Mouse (Mus musculus): ENCODE results near the gene Ccser1. TPM values are rescaled to one million over a fixed set of nuclear protein-coding genes. Genes with fewer than 3 reads are reported as not detected.

Ccser1 gene
- polyA plus RNA-seq, 1 experiment from 2014 or later: 14.3 TPM

DNA sequence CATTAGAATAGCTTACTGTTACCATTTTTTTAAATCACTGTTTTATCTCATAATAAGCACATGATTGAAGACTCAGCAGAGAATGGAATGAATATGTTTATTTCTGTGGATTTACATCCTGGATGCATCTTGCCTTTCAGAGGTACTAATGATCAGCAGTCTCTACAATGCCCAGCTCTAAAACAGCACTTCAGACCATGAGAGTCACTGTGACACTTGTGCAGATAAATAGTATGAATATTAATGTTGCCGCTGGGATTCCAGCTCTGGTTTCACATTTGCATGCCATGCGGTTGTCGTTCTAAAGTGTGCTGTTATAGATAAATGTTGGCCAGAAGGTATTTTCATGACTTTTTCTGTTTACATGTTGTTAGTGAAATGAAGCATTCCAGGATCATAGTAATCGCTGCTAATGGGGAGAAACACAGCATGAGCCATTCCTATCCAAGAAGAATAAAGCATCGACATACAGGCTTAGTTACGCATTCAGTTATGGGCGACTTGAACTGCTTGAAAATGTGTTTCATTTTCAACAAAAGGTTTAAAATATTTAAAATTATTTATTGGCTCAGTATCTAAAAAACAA is 363.4 kb downstream of the Ccser1 start:
- Histone ChIP-seq H3K4me1 (replicated peaks) (no peaks in the 10 kb centered on the region), H3K9ac (replicated peaks) (no peak overlapping the region), H3K27me3 (no peaks in the 10 kb centered on the region), H3K27ac (no peak overlapping the region), H3K4me3 (replicated peaks) (no peak overlapping the region), H3K9me3 (no peaks in the 10 kb centered on the region), H3K4me2 (no peak overlapping the region), H3K36me3 (no peaks in the 10 kb centered on the region)
- no peak for ATAC-seq (ENCODE audit: insufficient number of reproducible peaks, insufficient read depth, low FRiP score, low TSS enrichment, low read depth)
- 82% methylated on average over 7 of the region's 7 CpGs for WGBS

DNA sequence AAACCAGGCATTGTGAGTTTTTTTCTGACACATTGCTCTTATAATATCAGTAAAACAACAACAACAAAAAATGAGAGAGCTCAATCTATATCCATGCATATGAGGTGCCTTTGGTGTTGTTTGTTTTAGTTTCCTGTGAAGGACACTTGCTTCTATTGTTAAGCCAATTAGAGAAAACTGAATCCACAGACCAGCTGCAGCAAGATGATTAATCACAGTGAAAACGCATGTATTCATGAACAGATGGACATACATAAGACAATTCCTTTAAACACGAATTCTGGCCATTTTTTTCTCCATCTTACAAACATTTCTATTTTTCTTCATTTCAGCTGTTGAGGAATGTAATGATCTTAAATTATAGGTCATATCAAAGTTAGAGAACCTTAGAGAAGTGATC is 387.4 kb downstream of the Ccser1 start:
- Histone ChIP-seq H3K27me3 (no peaks in the 10 kb centered on the region), H3K4me1 (replicated peaks) (no peaks in the 10 kb centered on the region), H3K9me3 (no peaks in the 10 kb centered on the region), H3K27ac (no peak overlapping the region), H3K4me2 (no peak overlapping the region), H3K4me3 (replicated peaks) (no peak overlapping the region), H3K36me3 (no peaks in the 10 kb centered on the region), H3K9ac (replicated peaks) (no peak overlapping the region)
- no peak for ATAC-seq (ENCODE audit: insufficient number of reproducible peaks, insufficient read depth, low FRiP score, low TSS enrichment, low read depth)
- WGBS: 68% methylated on average over 2 of the region's 2 CpGs

DNA sequence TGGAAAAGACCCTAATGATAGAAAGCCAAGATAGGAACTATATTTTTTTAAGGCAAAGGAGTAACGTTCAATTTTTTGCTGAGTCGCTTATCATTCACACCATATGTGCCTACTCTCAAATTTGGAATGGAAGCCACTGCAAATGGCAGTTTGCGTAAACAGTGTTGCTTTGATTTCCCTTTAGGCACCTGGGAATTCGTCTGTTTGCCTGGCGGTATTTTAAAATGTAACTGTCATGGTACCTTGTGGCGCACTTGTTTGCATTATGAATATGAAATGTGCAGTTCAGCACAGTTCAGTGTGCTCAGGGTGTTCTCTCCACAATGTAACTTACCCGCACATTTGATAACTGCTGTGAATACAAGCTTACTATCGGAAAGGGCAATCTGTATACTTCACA is 387.8 kb downstream of the Ccser1 start:
- no peak overlapping the region for H3K27ac ChIP-seq
- no peaks in the 10 kb centered on the region for H3K27me3 ChIP-seq
- H3K4me3 ChIP-seq (replicated peaks): no peak overlapping the region
- no peak overlapping the region for H3K4me2 ChIP-seq
- ATAC-seq (ENCODE audit: insufficient number of reproducible peaks, insufficient read depth, low FRiP score, low TSS enrichment, low read depth): no peak
- no peaks in the 10 kb centered on the region for H3K9me3 ChIP-seq
- 93% methylated on average over 8 of the region's 8 CpGs for WGBS
- no peaks in the 10 kb centered on the region for H3K36me3 ChIP-seq
- H3K4me1 ChIP-seq (replicated peaks): no peaks in the 10 kb centered on the region
- no peak overlapping the region for H3K9ac ChIP-seq (replicated peaks)

DNA sequence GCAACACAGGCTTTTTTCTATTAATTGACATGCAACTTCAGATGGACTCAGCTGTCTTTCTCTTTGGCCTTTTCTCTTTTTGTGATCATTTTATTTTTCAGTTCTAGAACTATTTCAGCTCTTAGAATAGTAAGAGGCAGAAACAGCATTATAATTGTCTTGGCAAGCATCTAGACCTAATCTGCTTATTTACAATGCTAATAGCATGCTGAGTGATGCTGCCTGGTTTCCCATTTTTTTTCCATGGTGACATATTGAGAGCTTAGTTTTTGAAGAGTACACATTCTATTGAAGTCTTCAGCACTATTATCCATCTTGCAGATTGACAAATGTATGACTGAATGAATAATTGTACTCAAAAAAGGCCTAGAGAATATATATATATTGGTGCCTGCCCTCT is 401.6 kb downstream of the Ccser1 start:
- Histone ChIP-seq H3K36me3 (no peaks in the 10 kb centered on the region), H3K9ac (replicated peaks) (no peak overlapping the region), H3K9me3 (no peaks in the 10 kb centered on the region), H3K4me3 (replicated peaks) (no peak overlapping the region), H3K27ac (no peak overlapping the region), H3K4me1 (replicated peaks) (no peaks in the 10 kb centered on the region), H3K27me3 (no peaks in the 10 kb centered on the region), H3K4me2 (no peak overlapping the region)
- ATAC-seq (ENCODE audit: insufficient number of reproducible peaks, insufficient read depth, low FRiP score, low TSS enrichment, low read depth): no peak

DNA sequence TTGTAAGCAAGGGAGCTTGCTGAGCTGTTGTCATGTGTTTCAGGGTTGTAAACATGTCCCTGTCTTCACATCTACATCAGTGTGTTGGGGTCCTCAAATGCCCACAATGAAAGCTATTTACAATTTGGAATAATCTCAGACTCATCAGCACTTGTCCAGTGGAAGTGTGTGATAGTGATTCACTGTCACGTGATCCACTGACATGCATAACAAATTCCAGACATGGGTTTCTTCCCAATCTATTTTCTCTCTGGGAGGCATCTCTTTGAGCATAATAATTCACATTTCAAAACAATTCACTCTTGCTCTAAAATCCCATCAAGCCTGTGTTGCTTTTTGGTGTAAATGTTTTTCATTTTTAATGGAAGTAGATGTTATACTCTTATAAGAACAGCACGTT is 408.9 kb downstream of the Ccser1 start:
- Histone ChIP-seq H3K36me3 (no peaks in the 10 kb centered on the region), H3K27ac (no peak overlapping the region), H3K4me1 (replicated peaks) (no peaks in the 10 kb centered on the region), H3K4me2 (no peak overlapping the region), H3K9me3 (no peaks in the 10 kb centered on the region), H3K4me3 (replicated peaks) (no peak overlapping the region), H3K9ac (replicated peaks) (no peak overlapping the region), H3K27me3 (no peaks in the 10 kb centered on the region)
- WGBS: 83% methylated on average over 2 of the region's 2 CpGs
- ATAC-seq (ENCODE audit: insufficient number of reproducible peaks, insufficient read depth, low FRiP score, low TSS enrichment, low read depth): no peak

DNA sequence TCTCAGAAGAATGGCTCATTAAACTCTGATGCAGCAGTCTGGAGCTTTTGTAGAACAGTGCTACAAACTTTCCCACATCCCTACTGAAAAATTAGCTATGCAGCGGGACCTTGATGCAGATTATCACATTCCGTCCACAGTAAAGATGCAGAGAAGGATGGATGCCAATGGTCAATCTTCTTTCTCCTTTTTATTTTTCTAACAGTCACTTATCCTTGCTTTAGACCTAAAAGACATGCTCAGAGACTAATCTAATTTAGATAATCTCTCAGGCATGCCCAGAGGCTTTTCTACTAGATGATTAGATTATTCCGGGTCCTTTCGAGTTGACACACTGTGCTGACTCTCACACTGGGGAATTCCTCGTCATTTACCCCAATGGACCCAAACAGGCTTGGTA is 421.8 kb downstream of the Ccser1 start:
- no peak for ATAC-seq (ENCODE audit: insufficient number of reproducible peaks, insufficient read depth, low FRiP score, low TSS enrichment, low read depth)
- Histone ChIP-seq H3K36me3 (no peaks in the 10 kb centered on the region), H3K27ac (no peak overlapping the region), H3K9me3 (no peaks in the 10 kb centered on the region), H3K4me1 (replicated peaks) (no peaks in the 10 kb centered on the region), H3K9ac (replicated peaks) (no peak overlapping the region), H3K4me3 (replicated peaks) (no peak overlapping the region), H3K27me3 (no peaks in the 10 kb centered on the region), H3K4me2 (no peak overlapping the region)
- WGBS: 87% methylated on average over 5 of the region's 5 CpGs

DNA sequence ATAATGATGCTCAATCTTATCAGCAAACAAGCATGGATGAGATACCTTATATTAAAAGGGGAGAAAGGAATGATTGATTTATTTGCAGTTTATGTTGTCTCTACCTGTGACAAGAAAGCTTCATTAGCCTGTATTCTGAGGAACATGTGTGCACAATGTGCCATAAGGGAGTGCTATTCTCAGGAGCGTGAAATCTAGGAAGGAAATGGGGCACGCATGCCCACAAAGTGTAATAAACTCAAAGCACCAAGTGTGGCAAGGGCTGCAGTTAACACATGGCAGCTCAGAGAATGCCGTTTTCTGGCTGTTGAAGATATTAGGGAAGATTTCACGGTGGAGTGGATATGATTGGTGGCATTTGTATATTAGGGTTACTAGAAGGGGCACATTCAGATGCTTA is 434.8 kb downstream of the Ccser1 start:
- H3K36me3 ChIP-seq: no peaks in the 10 kb centered on the region
- H3K9ac ChIP-seq (replicated peaks): no peak overlapping the region
- 65% methylated on average over 4 of the region's 4 CpGs for WGBS
- ATAC-seq (ENCODE audit: insufficient number of reproducible peaks, insufficient read depth, low FRiP score, low TSS enrichment, low read depth): no peak
- no peaks in the 10 kb centered on the region for H3K9me3 ChIP-seq
- no peak overlapping the region for H3K4me2 ChIP-seq
- H3K4me3 ChIP-seq (replicated peaks): no peak overlapping the region
- H3K27me3 ChIP-seq: no peaks in the 10 kb centered on the region
- H3K4me1 ChIP-seq (replicated peaks): no peaks in the 10 kb centered on the region
- no peak overlapping the region for H3K27ac ChIP-seq

DNA sequence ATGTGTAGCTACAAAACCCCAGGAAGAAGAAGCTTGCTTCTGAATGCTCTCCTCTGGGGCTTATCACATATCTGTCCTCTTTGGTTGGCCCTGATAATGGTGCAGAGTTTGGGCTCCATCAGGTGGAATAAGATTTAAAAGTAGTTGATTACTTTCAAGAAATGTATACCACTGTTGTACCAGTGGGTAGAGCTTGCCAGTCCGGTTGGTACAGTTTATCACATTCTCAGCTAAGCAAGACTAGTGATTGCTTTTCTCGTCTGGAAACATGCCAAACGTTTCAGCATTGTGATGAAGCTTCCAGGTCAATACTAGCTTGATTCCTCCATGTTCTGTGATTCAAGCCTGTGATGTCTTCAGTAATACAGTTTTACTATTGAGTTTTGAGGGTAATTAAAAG is 441.6 kb downstream of the Ccser1 start:
- Histone ChIP-seq H3K4me1 (replicated peaks) (no peaks in the 10 kb centered on the region), H3K27ac (no peak overlapping the region), H3K4me3 (replicated peaks) (no peak overlapping the region), H3K4me2 (no peak overlapping the region), H3K27me3 (no peaks in the 10 kb centered on the region), H3K36me3 (no peaks in the 10 kb centered on the region), H3K9me3 (no peaks in the 10 kb centered on the region), H3K9ac (replicated peaks) (no peak overlapping the region)
- 86% methylated on average over 3 of the region's 3 CpGs for WGBS
- no peak for ATAC-seq (ENCODE audit: insufficient number of reproducible peaks, insufficient read depth, low FRiP score, low TSS enrichment, low read depth)

DNA sequence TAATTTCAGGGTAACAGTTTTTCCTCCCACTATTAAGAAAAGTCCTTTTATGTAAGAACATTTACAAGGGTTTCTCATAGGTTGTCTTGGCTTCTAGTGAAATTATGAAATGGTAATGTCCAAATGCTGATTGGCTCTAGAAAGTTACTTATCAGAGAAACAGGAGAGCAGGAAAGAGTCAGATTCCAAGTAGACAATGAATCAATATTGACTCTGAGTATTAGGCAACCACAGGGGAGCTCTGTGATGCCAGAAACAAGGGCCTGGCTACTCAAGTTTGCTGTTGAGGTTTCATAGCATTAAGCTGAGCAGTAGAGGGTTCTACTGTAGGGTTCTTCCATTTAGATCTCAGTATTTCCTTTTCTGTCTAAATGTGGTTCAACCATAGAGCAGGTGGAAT is 481.3 kb downstream of the Ccser1 start:
- no peak overlapping the region for H3K4me2 ChIP-seq
- no peaks in the 10 kb centered on the region for H3K4me1 ChIP-seq (replicated peaks)
- no peak overlapping the region for H3K27ac ChIP-seq
- H3K9me3 ChIP-seq: no peaks in the 10 kb centered on the region
- no peaks in the 10 kb centered on the region for H3K27me3 ChIP-seq
- no peak overlapping the region for H3K4me3 ChIP-seq (replicated peaks)
- H3K36me3 ChIP-seq: no peaks in the 10 kb centered on the region
- no peak overlapping the region for H3K9ac ChIP-seq (replicated peaks)
- no peak for ATAC-seq (ENCODE audit: insufficient number of reproducible peaks, insufficient read depth, low FRiP score, low TSS enrichment, low read depth)

DNA sequence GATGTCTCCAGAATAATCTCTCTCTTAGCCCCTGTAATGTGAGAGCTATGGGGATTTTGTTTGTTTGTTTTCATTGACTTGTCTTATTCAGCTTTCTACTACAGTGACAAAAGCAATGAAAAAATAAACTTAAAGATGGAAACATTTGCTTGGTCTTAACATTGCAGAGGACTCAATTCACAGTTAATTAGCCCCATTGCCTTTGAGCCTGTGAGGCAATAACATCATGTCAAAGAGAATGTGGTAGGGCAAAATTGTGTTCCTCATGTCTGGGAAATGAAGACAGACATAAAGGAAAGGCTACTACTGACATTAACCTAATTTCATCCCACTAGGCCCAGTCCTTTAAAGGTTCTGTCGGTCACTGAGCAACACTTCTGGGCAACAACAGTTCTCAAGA is 484.4 kb downstream of the Ccser1 start:
- no peak overlapping the region for H3K4me3 ChIP-seq (replicated peaks)
- no peaks in the 10 kb centered on the region for H3K4me1 ChIP-seq (replicated peaks)
- 84% methylated on average over 1 of the region's 1 CpGs for WGBS
- H3K4me2 ChIP-seq: no peak overlapping the region
- ATAC-seq (ENCODE audit: insufficient number of reproducible peaks, insufficient read depth, low FRiP score, low TSS enrichment, low read depth): no peak
- H3K9ac ChIP-seq (replicated peaks): no peak overlapping the region
- no peak overlapping the region for H3K27ac ChIP-seq
- no peaks in the 10 kb centered on the region for H3K9me3 ChIP-seq
- no peaks in the 10 kb centered on the region for H3K36me3 ChIP-seq
- no peaks in the 10 kb centered on the region for H3K27me3 ChIP-seq

DNA sequence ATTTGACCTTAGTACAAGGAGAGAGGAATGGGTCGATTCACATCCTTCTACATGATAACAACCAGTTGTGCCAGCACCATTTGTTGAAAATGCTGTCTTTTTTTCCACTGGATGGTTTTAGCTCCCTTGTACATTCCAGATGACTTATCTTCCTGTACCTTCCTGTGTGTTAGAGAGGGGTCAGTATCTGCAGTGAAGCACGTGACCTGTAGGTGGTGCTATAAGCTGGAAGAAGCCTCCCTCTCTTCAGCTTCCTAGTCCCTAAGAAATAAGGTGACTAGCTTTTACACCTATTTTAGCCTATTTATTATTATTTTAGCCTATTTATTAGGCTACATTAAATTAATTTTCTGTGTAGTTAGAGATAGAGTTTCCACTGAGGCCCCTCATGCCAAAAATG is 506.9 kb downstream of the Ccser1 start:
- H3K4me1 ChIP-seq (replicated peaks): no peaks in the 10 kb centered on the region
- no peak overlapping the region for H3K27ac ChIP-seq
- no peak overlapping the region for H3K9ac ChIP-seq (replicated peaks)
- no peak overlapping the region for H3K4me2 ChIP-seq
- no peaks in the 10 kb centered on the region for H3K27me3 ChIP-seq
- no peak for ATAC-seq (ENCODE audit: insufficient number of reproducible peaks, insufficient read depth, low FRiP score, low TSS enrichment, low read depth)
- 29% methylated on average over 2 of the region's 2 CpGs for WGBS
- H3K36me3 ChIP-seq: no peaks in the 10 kb centered on the region
- no peaks in the 10 kb centered on the region for H3K9me3 ChIP-seq
- H3K4me3 ChIP-seq (replicated peaks): no peak overlapping the region

DNA sequence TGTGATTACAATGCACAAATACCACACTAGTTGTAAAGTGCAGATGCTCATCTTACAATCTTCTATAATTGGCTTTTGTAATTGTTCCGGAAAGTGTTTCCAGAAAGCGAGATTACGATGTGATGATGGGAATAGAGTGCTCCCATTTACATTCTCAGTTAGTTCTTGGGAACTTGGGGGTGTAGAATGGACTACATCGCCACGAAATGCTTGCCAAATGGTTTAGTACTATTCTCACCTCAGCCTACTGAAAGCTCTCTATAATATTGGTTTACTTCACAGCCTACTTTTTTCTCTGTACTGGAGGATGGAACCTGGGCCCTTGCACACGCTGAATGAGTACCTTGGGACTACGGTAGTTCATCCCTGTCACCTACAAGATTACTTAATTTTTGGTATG is 522.9 kb downstream of the Ccser1 start:
- no peaks in the 10 kb centered on the region for H3K27me3 ChIP-seq
- H3K4me3 ChIP-seq (replicated peaks): no peak overlapping the region
- no peaks in the 10 kb centered on the region for H3K36me3 ChIP-seq
- H3K27ac ChIP-seq: no peak overlapping the region
- H3K9ac ChIP-seq (replicated peaks): no peak overlapping the region
- H3K9me3 ChIP-seq: no peaks in the 10 kb centered on the region
- no peak for ATAC-seq (ENCODE audit: insufficient number of reproducible peaks, insufficient read depth, low FRiP score, low TSS enrichment, low read depth)
- H3K4me2 ChIP-seq: no peak overlapping the region
- WGBS: 88% methylated on average over 7 of the region's 7 CpGs
- H3K4me1 ChIP-seq (replicated peaks): no peaks in the 10 kb centered on the region

All from limb, embryonic 12.5 days (tissue).